Mouse (Mus musculus): ENCODE results near the gene Ficd.
"Not testable (repeated sequence)": the region's sequence is repeated elsewhere in the genome, so short reads cannot be mapped to it uniquely, and the experiment has no call there.

Ficd gene

GRCm38 (mm10) chr5:113773664-113774063 lies 38.1 kb downstream of the Ficd start:
- peak; percentile 88 to 93 for DNase-seq (ENCODE audit: low spot score in 2 of 2)

DNA sequence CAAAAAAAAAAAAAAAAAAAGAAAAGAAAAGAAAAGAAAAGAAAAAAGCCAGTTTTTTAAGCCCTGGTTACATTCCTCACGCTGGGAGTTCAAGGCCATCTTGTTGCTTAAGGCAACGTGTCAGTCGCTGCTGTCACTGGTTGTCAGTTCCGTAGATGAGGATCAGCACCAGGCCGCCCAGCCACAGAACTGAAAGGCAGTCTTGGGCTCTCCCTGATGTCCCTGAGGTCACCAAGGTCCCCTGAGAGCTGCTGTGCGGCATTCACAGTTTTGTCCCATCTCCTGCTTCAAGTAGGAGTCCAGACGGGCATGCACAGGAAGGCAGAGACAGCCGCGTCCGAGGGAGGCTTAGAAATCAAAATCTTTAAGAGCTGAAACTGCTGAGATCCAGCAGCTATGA lies 40.0 kb downstream of the Ficd start:
- DNase-seq (ENCODE audit: low spot score in 2 of 2): no peak

DNA sequence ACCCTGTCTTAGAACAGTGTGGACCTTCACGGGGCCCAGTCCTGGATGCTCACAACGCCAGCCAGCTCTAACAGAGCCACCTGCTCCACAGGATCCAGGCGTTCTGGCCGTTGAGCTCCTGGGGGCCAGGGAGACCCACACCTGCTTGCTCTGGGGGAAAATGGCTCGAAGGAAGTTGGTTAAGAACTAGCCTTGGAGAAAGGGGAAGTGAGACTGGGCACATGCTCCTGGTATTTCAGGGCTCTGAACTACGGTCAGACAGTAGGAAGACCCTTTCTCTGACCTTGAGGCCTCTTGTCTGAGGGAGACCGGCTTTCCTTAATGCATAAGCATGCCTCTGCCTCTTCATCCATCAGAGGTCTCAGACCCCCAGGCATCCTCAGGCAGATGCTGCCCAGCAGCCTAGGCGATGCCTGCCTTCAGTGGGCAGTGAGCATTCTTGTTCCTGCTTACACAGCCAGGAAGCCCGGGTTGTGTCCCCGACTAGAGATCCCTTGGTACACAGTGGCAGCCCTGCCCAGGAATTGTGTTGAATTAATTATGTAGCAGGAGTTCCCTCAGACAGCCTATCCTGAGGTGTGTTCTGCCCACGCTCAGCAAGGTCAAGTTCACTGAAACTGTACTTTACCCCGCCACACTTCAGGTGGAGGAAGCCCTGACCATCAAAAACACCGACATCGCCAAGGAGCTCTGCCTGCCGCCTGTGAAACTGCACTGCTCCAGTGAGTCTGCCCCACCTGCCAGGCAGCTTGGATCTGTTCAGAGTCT lies 40.7 kb downstream of the Ficd start:
- DNase-seq (ENCODE audit: low spot score in 2 of 2): no peak

DNA sequence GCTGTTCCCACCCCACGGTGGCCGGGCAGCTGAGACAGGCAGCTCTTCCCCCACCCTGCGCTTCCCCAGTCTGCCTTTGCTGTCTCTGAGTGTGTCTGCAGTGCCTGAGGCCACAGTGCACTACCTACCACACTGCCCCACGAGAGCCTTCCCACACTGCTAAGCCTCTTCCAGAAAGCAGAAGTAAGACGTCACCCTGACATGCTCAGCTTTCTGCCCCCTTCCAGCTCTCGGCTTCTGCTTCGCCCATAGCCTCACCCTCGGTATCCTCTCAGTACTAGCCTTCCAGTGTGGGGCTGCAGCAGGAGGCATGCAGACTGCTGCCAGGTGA lies 41.3 kb downstream of the Ficd start:
- DNase-seq (ENCODE audit: low spot score in 2 of 2): peak in 1 of 2 experiments; percentile 33

DNA sequence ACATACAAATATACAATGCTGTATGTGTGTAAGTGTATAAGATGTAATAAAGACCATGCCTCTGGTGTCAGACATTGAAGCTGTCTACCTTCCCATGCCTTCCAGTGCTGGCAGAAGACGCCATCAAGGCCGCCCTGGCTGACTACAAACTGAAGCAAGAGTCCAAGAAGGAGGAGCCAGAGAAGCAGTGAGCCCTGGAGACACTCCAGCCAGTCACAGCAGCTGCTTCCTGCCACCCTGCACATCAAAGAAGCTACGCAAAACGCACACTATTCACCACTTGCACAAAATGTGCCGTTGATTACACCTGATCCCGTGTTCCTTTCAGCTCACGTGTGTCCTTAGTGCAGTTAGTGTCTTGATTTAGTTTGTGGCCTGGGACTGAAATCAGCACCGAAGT lies 42.1 kb downstream of the Ficd start:
- not testable (repeated sequence) for DNase-seq (ENCODE audit: low spot score in 2 of 2)

- DNase-seq (ENCODE audit: low spot score in 2 of 2): no peak
These were observed 44.0 kb downstream of the Ficd start for GRCm38 (mm10) chr5:113779569-113779968.

DNA sequence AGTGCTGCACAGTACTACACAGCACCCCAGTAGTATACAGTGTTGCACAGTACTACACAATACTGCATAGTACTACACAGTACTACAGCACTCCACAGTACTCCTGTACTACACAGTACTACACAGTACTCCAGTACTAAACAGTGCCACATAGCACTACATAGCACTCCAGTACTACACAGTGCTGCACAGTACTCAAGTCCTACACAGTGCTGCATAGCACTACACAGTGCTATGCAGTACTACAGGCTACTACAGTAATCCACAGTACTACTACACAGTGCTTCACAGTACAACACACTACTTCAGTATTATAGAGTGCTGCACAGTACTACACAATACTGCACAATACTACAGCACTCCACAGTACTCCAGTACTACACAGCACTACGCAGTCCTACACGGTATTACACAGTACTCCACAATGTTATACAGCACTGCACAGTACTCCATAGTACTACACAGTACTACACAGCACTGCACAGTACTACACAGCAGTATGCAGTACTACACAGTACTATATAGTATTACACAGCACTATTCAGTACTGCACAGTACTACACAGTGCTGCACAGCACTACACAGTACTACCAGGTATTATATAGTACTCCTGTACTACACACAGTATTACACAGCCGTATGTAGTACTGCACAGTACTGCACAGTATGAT lies 44.6 kb downstream of the Ficd start:
- DNase-seq (ENCODE audit: low spot score in 2 of 2): no peak

DNA sequence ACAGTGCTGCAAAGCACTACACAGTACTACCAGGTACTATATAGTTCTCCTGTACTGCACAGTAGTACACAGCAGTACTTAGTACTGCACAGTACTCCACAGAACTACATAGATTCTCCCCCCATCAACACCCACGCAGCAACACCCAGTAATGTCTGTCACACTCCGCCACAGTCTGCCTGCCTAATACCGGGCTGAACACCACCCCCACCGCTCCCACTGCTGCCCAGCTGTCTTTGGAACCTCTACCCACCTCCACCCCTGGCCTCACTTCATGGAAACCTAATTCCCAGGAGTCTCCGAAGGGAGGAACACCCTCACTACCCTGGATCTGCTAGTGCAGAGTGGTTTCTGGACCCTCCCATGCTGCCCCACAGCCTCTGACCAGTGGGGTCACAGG lies 45.2 kb downstream of the Ficd start:
- DNase-seq (ENCODE audit: low spot score in 2 of 2): no peak

GRCm38 (mm10) chr5:113781254-113781653 lies 45.7 kb downstream of the Ficd start:
- no peak for DNase-seq (ENCODE audit: low spot score in 2 of 2)

- no peak for DNase-seq (ENCODE audit: low spot score in 2 of 2)
These were observed 46.3 kb downstream of the Ficd start for GRCm38 (mm10) chr5:113781875-113782274.

DNA sequence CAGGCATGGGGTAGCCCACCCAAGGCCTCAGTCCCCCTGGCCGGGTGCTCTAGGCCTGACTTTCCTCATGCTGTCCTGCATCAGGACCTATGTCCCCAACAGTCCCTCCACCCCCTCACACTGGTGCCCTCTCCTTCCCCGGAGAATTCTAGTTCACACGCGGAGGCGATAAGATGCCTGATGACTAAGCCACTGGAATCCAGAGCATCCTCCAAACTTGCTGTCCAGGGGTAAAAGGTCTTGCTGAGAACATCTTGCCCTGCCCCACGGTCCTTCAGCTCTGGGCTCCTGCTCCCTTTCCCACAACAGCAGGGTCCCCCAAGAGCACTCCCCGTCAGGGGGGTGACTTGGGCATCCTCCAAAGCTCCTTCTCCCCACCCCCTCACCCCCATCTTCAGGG lies 47.0 kb downstream of the Ficd start:
- no peak for DNase-seq (ENCODE audit: low spot score in 2 of 2)

- DNase-seq (ENCODE audit: low spot score in 2 of 2): no peak
These were observed 48.0 kb downstream of the Ficd start for GRCm38 (mm10) chr5:113783581-113784001.

GRCm38 (mm10) chr5:113784104-113784503 lies 48.5 kb downstream of the Ficd start:
- not testable (repeated sequence) for DNase-seq (ENCODE audit: low spot score in 2 of 2)

- no peak for DNase-seq (ENCODE audit: low spot score in 2 of 2)
These were observed 51.4 kb downstream of the Ficd start for GRCm38 (mm10) chr5:113786985-113787384.

DNA sequence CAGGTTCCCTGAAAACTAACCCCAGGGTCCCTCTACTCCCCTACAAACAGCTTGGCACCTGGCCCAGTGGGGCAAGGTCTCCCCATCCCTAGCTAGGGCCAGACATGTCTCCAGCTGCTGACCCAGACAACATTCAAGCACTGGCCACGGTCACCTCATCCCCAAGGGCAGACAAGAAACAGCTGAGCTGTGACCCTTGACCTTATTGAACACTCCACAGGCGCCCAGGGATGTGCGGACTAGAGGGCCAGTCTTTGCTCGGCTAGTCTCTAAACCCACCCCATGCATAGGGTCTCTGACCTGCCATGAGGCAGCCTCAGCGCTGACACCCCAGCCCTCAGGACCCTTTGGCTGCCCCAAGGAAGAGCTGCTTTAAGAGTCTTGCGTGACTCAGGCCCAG lies 53.0 kb downstream of the Ficd start:
- no peak for DNase-seq (ENCODE audit: low spot score in 2 of 2)

DNA sequence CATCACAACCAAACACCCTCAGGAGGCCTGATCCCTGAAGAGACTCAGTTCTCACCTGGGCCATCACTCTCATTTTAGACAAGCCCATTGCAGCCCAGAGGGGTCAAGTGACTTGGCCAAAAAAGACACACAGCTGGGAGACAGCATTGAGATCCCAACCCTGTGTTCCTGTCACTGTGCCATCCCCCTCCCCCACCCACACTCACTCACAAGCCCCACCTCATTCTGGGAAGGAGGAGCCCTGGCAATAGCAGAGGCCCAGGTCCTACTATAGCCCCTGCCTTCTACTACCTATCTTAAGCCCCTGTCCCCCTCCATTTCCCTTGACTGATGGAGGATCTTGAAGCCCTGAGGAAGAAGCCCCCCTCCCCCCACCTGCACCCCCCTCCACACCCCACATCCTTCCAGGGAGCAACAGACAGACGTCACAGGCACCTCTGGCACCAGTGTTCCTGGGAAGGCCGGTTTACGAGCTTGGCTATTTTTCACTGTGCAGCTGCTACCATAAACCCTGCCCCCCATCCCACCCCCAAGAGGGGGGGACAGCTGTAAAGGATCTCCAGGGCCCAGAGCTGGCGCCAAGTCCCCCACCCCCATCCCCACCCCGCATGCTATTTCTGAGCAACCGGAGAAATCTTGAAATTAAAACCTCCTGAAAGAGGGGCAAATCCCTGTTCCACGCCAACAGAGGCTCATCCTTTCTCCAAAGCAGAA lies 53.6 kb downstream of the Ficd start:
- DNase-seq (ENCODE audit: low spot score in 2 of 2): no peak
